Mouse (Mus musculus) heart, adult 2 months (tissue): Measurements from ENCODE around the gene Zfp637.

Experiments used
- CTCF ChIP-seq: fragments of 200-600 bp; IDR thresholded peaks from 2 replicates; pipeline ENCODE4 v1.8.1; 2022; ENCODE audit warnings: antibody characterized with exemption, mild to moderate bottlenecking, moderate library complexity
- EP300 ChIP-seq: fragments of 200-500 bp; IDR thresholded peaks from 2 replicates; pipeline ENCODE4 v1.6.1; 2011; ENCODE audit warnings: low read depth, low read length, control low read depth; ENCODE audit not compliant: insufficient read depth
- POLR2A ChIP-seq: fragments of 200-500 bp; IDR thresholded peaks from 2 replicates; pipeline ENCODE4 v1.6.1; 2011; ENCODE audit warnings: mild to moderate bottlenecking, low read depth, low read length, control low read depth; ENCODE audit not compliant: insufficient read depth

DNA sequence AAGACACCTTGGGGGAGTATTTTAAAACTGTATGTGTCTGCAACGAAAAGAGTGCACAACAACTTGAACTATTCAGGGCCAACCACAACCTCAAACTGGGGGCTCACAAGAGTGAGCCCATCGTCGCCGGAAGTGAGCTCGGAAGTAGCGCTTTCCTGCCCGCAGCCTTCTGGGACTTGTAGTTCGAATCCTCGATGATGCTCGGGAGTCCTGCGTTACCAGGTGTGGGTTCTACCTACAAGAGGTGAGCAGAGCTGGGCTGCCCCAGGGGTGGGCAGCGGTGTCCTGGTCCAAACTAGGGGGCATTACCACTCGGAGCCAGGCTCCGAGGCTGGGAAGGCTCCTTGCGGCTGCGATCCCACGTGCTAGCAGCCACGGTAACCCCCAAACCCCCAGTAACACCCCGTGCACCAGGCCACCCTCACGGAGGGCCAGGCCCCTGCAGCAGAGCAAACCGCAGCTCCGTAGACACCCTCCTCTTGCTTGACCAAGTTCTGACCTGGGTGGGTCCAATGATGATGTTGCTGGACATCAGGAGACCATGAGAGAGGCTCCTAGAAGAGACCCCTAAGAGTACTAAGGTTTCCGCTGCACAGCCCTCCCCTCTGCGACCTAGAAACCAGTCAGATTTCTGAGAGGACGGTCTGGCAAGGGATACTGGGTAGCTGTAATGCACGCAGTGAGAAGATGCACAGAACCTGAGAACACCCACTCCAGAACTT lies 22.1 kb downstream of the Zfp637 start:
- TF ChIP-seq CTCF (no peak), POLR2A (no peak), EP300 (no peak)
